Mouse (Mus musculus): ENCODE data around the gene Tfe3. TPM values are rescaled to one million over a fixed set of nuclear protein-coding genes. Genes with fewer than 3 reads are reported as not detected.
A peak's percentile ranks its signal among the peaks of the same experiment; 100 is the strongest.

Gene Tfe3
- total RNA-seq, 1 experiment, result 32.3 TPM

- in situ Hi-C loops (cut with MboI; ENCODE audit: low sequenced_read_pairs in 2 of 2, unreplicated experiment in 2 of 2), result no loop called here
- Histone ChIP-seq H3K36me3 (ENCODE audit: control insufficient read depth, insufficient read depth, low read length, poor library complexity, severe bottlenecking) (peaks cover 21% of the 10 kb centered on the region), H3K4me1 (ENCODE audit: control insufficient read depth in 2 of 2, insufficient read depth in 2 of 2, low read length in 2 of 2, poor library complexity in 1 of 2) (peaks cover 0 to 8% of the 10 kb centered on the region in 2 experiments; a peak in 2 of 4 replicates), H3K9me3 (ENCODE audit: control insufficient read depth, insufficient read depth, low read depth, low read length) (no peaks in the 10 kb centered on the region), H3K9ac (ENCODE audit: insufficient read depth, low read depth, low read length, poor library complexity, severe bottlenecking) (peak overlapping the region; percentile 90), H3K27ac (ENCODE audit: insufficient read depth, low read depth, low read length, poor library complexity, severe bottlenecking) (peak overlapping the region; percentile 98), H3K4me3 (ENCODE audit: insufficient read depth in 1 of 2, low read depth in 1 of 2, low read length in 2 of 2, poor library complexity in 1 of 2, severe bottlenecking in 1 of 2) (peak overlapping the region; percentile 68 to 99)
- no peak for TF ChIP-seq MAFK (IDR thresholded peaks at IDR 0.05; ENCODE audit: insufficient read depth, low read depth, low read length)
- no peak for DNase-seq (ENCODE audit: low read depth, low spot score)
Observed at GRCm38 (mm10) chrX:7722282-7722611, 40.1 kb upstream of the Tfe3 start.

GRCm38 (mm10) chrX:7722691-7723090 is 39.7 kb upstream of the Tfe3 start:
- Histone ChIP-seq H3K36me3 (ENCODE audit: control insufficient read depth, insufficient read depth, low read length, poor library complexity, severe bottlenecking) (peaks cover 25% of the 10 kb centered on the region), H3K9ac (ENCODE audit: insufficient read depth, low read depth, low read length, poor library complexity, severe bottlenecking) (peak overlapping the region; percentile 90), H3K4me3 (ENCODE audit: insufficient read depth in 1 of 2, low read depth in 1 of 2, low read length in 2 of 2, poor library complexity in 1 of 2, severe bottlenecking in 1 of 2) (peak overlapping the region; percentile 68 to 99), H3K27ac (ENCODE audit: insufficient read depth, low read depth, low read length, poor library complexity, severe bottlenecking) (peak overlapping the region; percentile 98), H3K4me1 (ENCODE audit: control insufficient read depth in 2 of 2, insufficient read depth in 2 of 2, low read length in 2 of 2, poor library complexity in 1 of 2) (peaks cover 0 to 8% of the 10 kb centered on the region in 2 experiments; a peak in 2 of 4 replicates), H3K9me3 (ENCODE audit: control insufficient read depth, insufficient read depth, low read depth, low read length) (no peaks in the 10 kb centered on the region)
- TF ChIP-seq ZC3H11A (IDR thresholded peaks at IDR 0.05; ENCODE audit: borderline replicate concordance, low read depth, low read length), result no peak
- no peak for TF ChIP-seq MAFK (IDR thresholded peaks at IDR 0.05; ENCODE audit: insufficient read depth, low read depth, low read length)
- TF ChIP-seq ZNF384 (IDR thresholded peaks at IDR 0.05; ENCODE audit: low read depth, low read length), result no peak
- no peak for TF ChIP-seq HCFC1 (IDR thresholded peaks at IDR 0.05; ENCODE audit: borderline replicate concordance, insufficient read depth, low read length)
- TF ChIP-seq CHD2 (IDR thresholded peaks at IDR 0.05; ENCODE audit: low read depth, low read length), result no peak
- in situ Hi-C loops (cut with MboI; ENCODE audit: low sequenced_read_pairs in 2 of 2, unreplicated experiment in 2 of 2), result no loop called here
- DNase-seq (ENCODE audit: low read depth, low spot score), result peak; percentile 69

GRCm38 (mm10) chrX:7724135-7724534 is 38.2 kb upstream of the Tfe3 start:
- DNase-seq (ENCODE audit: low read depth, low spot score), result no peak
- Histone ChIP-seq H3K4me3 (ENCODE audit: insufficient read depth in 1 of 2, low read depth in 1 of 2, low read length in 2 of 2, poor library complexity in 1 of 2, severe bottlenecking in 1 of 2) (peak overlapping the region in 1 of 2 experiments; percentile 68; a peak in 2 of 4 replicates), H3K27ac (ENCODE audit: insufficient read depth, low read depth, low read length, poor library complexity, severe bottlenecking) (peak overlapping the region; percentile 98; the same call in 1 of the 2 replicates), H3K9me3 (ENCODE audit: control insufficient read depth, insufficient read depth, low read depth, low read length) (no peaks in the 10 kb centered on the region), H3K4me1 (ENCODE audit: control insufficient read depth in 2 of 2, insufficient read depth in 2 of 2, low read length in 2 of 2, poor library complexity in 1 of 2) (peaks cover 0 to 8% of the 10 kb centered on the region in 2 experiments; a peak in 2 of 4 replicates), H3K9ac (ENCODE audit: insufficient read depth, low read depth, low read length, poor library complexity, severe bottlenecking) (peak overlapping the region; percentile 44; the same call in 1 of the 2 replicates), H3K36me3 (ENCODE audit: control insufficient read depth, insufficient read depth, low read length, poor library complexity, severe bottlenecking) (peaks cover 26% of the 10 kb centered on the region)
- TF ChIP-seq CHD2 (IDR thresholded peaks at IDR 0.05; ENCODE audit: low read depth, low read length) (no peak), ZNF384 (IDR thresholded peaks at IDR 0.05; ENCODE audit: low read depth, low read length) (no peak), MAFK (IDR thresholded peaks at IDR 0.05; ENCODE audit: insufficient read depth, low read depth, low read length) (no peak), ZC3H11A (IDR thresholded peaks at IDR 0.05; ENCODE audit: borderline replicate concordance, low read depth, low read length) (no peak), HCFC1 (IDR thresholded peaks at IDR 0.05; ENCODE audit: borderline replicate concordance, insufficient read depth, low read length) (no peak)
- in situ Hi-C loops (cut with MboI; ENCODE audit: low sequenced_read_pairs in 2 of 2, unreplicated experiment in 2 of 2), result no loop called here

- H3K4me1 ChIP-seq (ENCODE audit: control insufficient read depth in 2 of 2, insufficient read depth in 2 of 2, low read length in 2 of 2, poor library complexity in 1 of 2), result peaks cover 0 to 10% of the 10 kb centered on the region in 2 experiments; a peak in 2 of 4 replicates
- in situ Hi-C loops (cut with MboI; ENCODE audit: low sequenced_read_pairs in 2 of 2, unreplicated experiment in 2 of 2), result no loop called here
- H3K9me3 ChIP-seq (ENCODE audit: control insufficient read depth, insufficient read depth, low read depth, low read length), result no peaks in the 10 kb centered on the region
- H3K36me3 ChIP-seq (ENCODE audit: control insufficient read depth, insufficient read depth, low read length, poor library complexity, severe bottlenecking), result peaks cover 26% of the 10 kb centered on the region
- peak overlapping the region in 1 of 2 experiments; percentile 27; a peak in 1 of 4 replicates for H3K4me3 ChIP-seq (ENCODE audit: insufficient read depth in 1 of 2, low read depth in 1 of 2, low read length in 2 of 2, poor library complexity in 1 of 2, severe bottlenecking in 1 of 2)
- H3K27ac ChIP-seq (ENCODE audit: insufficient read depth, low read depth, low read length, poor library complexity, severe bottlenecking), result peak overlapping the region; percentile 57; the same call in 1 of the 2 replicates
- TF ChIP-seq MAFK (IDR thresholded peaks at IDR 0.05; ENCODE audit: insufficient read depth, low read depth, low read length) (no peak), ZNF384 (IDR thresholded peaks at IDR 0.05; ENCODE audit: low read depth, low read length) (no peak), ZC3H11A (IDR thresholded peaks at IDR 0.05; ENCODE audit: borderline replicate concordance, low read depth, low read length) (no peak), HCFC1 (IDR thresholded peaks at IDR 0.05; ENCODE audit: borderline replicate concordance, insufficient read depth, low read length) (no peak)
- peak overlapping the region; percentile 64; the same call in 1 of the 2 replicates for H3K9ac ChIP-seq (ENCODE audit: insufficient read depth, low read depth, low read length, poor library complexity, severe bottlenecking)
- no peak for DNase-seq (ENCODE audit: low read depth, low spot score)
Observed at GRCm38 (mm10) chrX:7725841-7726240, 36.5 kb upstream of the Tfe3 start.

GRCm38 (mm10) chrX:7727176-7727575 is 35.2 kb upstream of the Tfe3 start:
- Histone ChIP-seq H3K9ac (ENCODE audit: insufficient read depth, low read depth, low read length, poor library complexity, severe bottlenecking) (no peak overlapping the region), H3K4me3 (ENCODE audit: insufficient read depth in 1 of 2, low read depth in 1 of 2, low read length in 2 of 2, poor library complexity in 1 of 2, severe bottlenecking in 1 of 2) (no peak overlapping the region), H3K4me1 (ENCODE audit: control insufficient read depth in 2 of 2, insufficient read depth in 2 of 2, low read length in 2 of 2, poor library complexity in 1 of 2) (peaks cover 0 to 10% of the 10 kb centered on the region in 2 experiments; a peak in 1 of 4 replicates), H3K27ac (ENCODE audit: insufficient read depth, low read depth, low read length, poor library complexity, severe bottlenecking) (no peak overlapping the region), H3K9me3 (ENCODE audit: control insufficient read depth, insufficient read depth, low read depth, low read length) (no peaks in the 10 kb centered on the region), H3K36me3 (ENCODE audit: control insufficient read depth, insufficient read depth, low read length, poor library complexity, severe bottlenecking) (peaks cover 26% of the 10 kb centered on the region)
- DNase-seq (ENCODE audit: low read depth, low spot score), result no peak
- TF ChIP-seq CHD2 (IDR thresholded peaks at IDR 0.05; ENCODE audit: low read depth, low read length) (no peak), HCFC1 (IDR thresholded peaks at IDR 0.05; ENCODE audit: borderline replicate concordance, insufficient read depth, low read length) (no peak), MAFK (IDR thresholded peaks at IDR 0.05; ENCODE audit: insufficient read depth, low read depth, low read length) (no peak), ZNF384 (IDR thresholded peaks at IDR 0.05; ENCODE audit: low read depth, low read length) (no peak), ZC3H11A (IDR thresholded peaks at IDR 0.05; ENCODE audit: borderline replicate concordance, low read depth, low read length) (no peak)
- in situ Hi-C loops (cut with MboI; ENCODE audit: low sequenced_read_pairs in 2 of 2, unreplicated experiment in 2 of 2), result no loop called here
